Mouse (Mus musculus): Measurements from ENCODE around the gene B4galt7.
A peak's percentile ranks its signal among the peaks of the same experiment; 100 is the strongest.
"Not testable (repeated sequence)": the region's sequence is repeated elsewhere in the genome, so short reads cannot be mapped to it uniquely, and the experiment has no call there.

Gene B4galt7

DNA sequence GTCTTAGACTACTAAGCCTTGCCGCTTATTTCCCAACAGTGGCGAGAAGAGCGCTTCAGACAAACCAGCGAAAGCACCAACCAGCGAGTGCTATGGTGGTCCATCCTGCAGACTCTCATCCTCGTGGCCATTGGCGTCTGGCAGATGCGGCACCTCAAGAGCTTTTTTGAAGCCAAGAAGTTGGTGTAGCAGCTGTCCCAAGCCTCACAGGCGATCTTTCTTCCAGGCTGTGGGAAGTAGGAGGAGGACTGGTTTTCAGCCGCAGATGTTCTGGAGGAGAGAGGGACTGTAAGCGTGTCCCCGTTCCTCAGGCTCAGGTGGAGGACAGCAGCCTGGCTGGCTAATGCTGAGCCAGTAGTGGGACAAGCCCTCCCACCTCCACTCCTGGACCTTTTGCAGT is 2.9 kb upstream of the B4galt7 start:
- DNase-seq (ENCODE audit: low spot score), result no peak

DNA sequence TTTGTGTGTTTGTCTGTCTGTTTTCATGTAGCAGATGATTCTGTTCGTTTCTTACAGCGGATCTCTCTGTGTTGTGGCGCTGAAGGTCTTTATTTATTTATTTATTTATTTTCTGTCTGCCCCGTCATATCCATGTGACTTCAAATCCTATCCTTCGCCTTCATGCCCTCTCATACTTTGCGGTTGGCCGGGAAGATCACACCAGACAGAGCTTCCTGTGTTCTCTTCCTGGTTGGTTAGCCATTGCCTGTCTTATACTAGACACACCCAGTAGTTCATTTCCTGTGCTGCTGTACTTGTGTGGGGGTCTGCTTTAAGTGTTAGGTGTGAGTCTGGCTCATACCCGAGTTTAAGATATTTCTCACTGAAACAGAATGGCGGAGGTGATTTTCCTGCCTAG is 961 bp downstream of the B4galt7 start:
- DNase-seq (ENCODE audit: low spot score), result no peak

DNA sequence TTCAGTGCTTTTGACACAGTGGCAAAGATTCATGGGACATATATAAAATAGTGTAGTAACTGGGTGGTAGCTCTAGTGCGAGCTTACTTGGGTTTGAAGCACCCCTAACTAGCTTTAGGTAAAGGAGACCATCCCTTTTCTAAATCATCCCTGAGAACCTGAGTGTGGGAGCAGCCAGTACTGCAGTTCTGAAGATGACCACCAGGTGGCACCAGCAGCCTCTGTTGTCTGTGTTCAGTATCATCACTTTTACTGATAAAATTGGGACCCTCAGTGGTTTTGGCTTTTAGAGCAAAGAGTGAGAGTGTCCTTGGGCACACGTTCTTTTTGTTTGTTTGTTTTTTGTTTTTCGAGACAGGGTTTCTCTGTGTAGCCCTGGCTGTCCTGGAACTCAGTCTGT is 1.9 kb downstream of the B4galt7 start:
- peak; percentile 65 for DNase-seq (ENCODE audit: low spot score)

DNA sequence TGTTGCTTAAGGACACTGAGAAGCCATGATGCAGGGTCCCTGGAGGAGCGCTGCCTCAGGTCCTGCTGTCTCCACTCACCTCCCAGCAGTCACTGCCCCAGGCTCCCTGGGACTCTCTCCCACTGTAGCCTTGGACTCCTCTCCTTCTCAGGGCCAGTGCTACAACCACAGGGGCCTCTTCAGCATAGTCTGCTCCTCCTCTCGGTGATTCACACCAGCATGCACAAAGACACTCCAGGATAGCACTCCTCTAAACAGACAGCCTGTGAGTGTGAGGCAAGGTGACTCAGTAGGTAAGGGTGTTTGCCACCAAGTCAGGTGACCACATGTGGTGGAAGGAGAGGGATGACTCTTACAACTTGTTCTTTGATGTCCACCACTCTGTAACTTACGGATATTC is 4.9 kb downstream of the B4galt7 start:
- DNase-seq (ENCODE audit: low spot score), result no peak

DNA sequence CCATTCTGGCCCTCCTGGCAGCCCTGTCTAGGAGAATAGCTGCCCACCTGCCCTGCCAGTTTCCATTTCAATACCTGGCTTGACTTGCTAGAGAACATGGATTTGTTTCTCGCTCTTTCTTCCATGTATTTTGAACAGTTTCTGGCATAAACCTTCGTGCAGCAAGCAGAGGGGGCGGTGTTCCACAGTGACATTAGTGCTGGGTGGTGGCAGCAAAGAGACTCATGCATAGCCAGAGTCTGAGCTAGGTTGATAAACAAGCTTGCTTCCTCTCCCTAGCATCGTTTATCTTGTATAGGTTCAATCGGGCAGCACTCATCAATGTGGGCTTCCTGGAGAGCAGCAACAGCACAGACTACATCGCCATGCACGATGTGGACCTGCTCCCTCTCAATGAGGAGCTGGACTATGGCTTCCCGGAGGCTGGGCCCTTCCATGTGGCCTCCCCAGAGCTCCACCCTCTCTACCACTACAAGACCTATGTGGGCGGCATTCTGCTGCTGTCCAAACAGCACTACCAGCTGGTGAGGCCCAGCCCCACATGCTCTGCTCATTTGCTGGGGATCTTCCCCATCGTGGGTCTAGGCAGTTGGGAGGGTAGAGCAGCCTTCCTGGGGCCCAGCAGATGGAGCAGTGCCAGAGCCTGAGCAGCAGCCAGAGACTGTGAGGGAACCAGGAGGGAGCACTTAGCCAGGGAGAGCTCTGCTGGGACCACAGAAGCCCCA is 7.4 kb downstream of the B4galt7 start:
- no peak for DNase-seq (ENCODE audit: low spot score)

DNA sequence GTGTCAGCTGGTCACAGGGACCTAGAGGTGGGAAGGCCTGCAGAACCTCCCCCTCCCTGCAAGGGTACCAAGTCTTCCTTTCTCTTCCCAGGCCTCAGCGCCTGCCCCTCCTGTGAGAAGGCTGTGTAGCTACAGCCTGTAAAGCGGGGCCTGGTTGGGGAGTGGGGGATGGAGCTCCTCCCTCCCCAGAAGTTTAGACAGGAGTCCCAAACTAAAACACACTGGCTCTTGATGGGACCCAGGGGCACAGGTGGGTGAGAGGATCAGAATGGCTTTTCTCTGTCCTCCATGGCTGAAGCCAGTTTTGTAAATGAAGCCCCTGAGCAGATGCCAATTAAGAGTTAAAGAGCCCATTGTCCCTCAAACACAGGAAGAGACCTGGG is 7.9 kb downstream of the B4galt7 start:
- no peak for DNase-seq (ENCODE audit: low spot score)

DNA sequence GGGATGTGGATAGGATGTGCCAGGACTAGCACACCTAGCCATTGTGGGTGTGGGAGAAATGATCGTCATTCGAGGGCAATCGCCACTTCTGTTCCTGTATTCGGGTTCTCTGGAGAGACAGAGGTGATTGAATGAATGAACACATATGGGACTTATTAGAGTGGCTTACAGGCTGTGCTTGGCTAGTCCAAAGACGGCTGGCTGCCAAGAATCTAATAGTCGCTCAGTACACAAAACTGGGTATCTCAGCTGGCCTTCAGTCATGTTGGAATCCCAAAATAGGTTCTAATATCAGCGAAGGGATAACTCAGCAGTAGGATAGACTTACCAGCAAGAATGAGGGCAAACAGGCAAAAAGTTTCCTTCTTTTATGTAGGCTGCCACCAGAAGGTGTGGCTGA is 12.3 kb downstream of the B4galt7 start:
- DNase-seq (ENCODE audit: low spot score), result no peak

DNA sequence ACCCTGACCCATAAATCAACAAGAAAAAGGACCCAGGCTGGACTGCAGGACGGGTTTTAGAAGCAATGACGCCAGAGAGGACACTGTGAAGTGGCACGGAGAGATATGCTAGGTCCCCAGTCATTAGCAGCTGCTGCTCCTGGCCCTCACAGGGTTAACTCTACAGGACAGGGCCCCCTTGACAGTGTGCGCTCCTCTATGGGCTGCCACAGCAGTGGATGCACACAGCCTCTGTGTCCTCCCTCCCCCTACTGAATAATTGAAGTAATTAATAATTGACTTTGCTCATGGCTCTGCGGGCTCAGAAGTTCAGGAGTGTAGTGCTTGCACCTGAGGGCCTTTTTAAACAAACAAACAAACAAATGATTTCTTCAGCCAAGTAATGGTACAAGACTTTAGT is 13.8 kb downstream of the B4galt7 start:
- no peak for DNase-seq (ENCODE audit: low spot score)

DNA sequence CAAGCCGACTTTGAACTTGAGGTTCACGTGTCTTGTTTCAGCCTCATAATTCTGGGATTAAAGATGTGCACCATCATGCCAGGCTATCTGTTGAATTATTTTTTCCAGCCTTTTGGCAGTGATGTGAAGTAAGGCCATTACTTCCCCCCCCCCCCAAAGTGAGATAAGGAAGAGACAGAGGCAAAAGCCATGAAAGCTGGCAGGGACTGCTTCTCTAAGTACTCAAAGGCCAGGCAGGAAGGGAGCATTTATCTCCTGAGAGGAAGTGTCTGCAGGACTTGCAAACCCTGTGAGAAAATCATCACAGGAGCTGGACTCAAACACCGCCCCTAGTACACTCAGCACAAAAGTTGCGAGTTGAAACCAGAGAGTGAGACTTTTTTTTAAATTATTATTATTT is 19.6 kb downstream of the B4galt7 start:
- no peak for DNase-seq (ENCODE audit: low spot score)

DNA sequence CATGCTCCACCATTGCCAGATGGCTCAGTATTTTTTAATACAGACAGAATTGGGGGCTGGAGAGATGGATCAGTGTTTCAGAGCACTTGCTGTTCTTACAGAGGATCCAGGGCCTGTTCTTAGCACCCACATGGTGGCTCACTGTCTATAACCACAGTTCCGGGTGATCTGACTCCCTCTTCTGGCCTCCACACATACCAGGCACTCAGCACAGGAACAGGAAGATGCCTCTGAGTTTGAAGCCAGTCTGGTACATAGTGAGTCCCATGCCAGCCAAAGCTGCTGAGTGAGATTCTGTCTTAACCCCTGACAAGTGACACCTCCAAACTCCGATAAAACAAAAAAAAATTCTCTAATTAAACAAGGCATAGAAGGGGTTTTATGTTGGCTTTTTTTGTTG is 20.6 kb downstream of the B4galt7 start:
- no peak for DNase-seq (ENCODE audit: low spot score)

DNA sequence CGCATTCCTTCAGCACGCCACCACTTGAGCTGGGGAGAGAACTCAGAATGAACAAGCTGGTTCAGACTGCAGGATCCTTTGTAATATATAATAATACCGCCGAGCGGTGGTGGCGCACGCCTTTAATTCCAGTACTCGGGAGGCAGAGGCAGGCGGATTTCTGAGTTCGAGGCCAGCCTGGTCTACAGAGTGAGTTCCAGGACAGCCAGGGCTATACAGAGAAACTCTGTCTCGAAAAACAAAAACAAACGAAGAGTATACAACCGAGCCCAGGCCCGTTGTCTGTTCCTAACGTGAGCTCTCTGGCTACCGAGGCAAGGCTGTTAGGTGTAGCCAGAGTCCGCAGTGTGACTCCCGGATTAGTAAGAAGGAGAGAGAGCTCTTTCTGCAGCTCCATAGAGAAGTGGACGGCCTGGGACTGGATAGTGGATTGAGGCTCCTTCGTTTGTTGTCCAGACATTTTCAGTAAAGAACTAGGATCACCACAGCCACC is 22.5 kb downstream of the B4galt7 start:
- DNase-seq (ENCODE audit: low spot score), result not testable (repeated sequence)

DNA sequence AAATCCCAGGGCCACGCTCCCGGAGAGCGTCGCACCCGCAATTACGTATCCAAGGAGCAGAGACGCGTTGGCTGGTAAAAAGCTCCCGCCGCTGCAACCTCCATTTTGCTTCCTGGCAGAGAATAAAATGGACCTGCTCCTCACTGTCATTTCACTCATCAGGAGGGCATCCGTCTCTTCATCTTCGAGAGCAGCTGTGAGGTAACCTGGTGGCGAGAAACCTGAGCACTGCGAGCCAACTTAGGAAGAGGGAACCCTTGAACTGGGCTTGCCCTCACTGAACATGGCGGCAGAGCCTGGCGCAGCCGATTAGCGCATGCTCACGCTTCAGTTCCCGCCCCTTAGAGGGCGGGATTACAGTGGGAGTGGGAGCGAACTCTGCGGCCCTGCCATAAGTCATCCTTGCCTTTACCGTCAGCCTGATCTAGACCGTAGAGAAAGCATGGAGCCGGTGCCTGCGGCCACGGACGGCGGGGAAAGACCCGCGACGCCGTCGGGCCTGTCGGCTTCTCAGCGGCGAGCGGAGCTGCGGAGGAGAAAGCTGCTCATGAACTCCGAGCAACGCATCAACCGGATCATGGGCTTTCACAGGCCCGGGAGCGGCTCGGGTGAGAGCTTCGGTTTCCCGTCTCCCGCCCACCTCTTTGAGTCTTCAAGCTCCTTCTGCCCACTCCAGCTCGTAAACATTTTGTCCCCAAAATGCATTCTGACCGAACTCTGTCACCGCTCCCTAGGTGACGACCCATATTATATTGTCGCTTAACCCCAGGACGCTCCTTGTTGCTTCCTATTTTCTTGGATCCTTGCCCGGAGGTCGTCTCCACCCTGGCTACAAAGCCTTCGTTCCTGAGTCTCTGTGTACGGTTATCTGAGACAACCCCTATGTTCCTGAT is 23.2 kb downstream of the B4galt7 start, which contains the start of gene Caml:
Caml (plus strand) TSS at position 357 of the 893 bp plus-strand sequence.
- DNase-seq (ENCODE audit: low spot score), result peak; percentile 84

DNA sequence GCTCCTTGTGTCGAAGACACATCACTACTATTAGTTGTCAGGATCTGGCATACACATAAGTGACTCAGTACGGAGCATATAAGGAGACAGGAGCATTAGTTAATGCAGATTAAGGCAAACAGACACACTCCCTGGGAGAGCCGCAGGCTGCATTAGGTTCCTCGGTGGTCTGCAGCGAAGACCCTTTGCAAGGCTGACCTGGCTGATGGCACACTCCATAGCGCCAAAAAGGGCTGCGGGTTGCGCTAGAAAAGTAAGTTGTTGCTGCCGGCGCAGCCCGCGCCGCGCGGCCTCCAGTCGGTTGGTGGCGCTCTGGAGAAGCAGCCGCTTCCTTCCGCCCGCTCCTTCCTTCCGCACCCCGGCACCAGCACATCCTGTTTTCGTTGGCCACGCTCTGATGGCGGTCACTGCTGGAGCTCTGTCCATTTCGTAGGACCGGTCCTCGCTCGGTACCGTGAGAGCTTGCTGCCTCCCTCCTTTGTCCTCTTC is 35.0 kb downstream of the B4galt7 start, which contains the start of gene Ddx46:
Ddx46 (plus strand) TSS at position 389 of the 489 bp plus-strand sequence.
- peak; percentile 71 for DNase-seq (ENCODE audit: low spot score)

DNA sequence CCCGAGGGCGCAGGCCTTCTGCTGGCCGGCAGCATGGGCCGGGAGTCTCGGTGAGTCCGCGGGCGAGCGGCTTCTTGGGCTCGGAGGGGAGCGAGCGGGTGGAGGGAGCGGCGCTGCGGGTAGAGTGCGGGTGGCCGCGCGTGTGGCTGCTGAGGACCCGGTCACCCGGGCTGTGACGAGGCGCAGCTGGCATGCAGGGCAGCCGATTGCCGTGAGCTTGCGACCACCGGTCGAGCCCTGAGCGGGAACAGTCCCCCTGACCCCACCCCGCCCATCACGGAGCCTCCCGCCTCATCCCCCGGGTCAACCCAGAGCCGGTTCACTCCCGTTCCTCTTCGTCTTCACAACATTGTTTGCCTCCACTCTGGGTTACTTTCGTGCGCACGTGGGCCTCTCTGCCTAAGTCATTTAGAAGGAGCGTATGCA is 35.5 kb downstream of the B4galt7 start:
- no peak for DNase-seq (ENCODE audit: low spot score)

DNA sequence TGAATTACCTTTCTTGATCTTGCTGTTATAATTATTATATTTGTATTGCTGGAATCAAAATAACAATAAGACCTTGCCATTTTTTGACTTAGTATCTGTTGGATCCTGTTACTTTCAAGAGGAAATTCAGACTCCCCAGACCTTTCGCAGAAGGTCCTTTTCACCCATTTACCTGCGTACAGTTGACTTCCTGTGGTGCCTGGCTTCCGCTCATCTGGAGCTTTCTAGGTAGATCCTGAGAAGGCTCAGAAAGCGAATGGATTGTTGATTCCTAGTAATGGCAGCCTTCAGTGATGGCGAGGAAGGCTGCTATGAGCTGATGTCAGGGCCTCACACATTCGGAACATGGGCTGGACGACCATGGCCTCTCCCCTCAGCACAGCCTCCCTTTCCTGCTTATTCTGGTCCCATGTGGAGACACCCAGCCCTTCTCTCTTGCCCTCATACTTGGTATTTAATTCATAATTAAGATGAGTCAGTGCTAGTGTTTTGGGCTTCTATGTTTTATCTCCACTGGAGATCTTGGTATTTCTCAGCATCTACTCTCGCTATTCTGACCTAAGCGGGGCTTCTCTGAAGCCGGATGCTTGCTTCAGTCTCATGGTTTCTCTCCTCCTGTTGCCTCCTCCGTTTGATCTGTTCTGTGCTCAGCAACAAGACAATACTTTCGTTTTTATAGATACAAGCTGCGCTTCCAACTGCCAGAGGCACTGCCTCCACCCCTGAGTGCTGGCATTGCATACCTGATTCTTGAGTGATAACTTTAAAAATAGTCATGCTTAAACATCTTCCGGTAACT is 36.7 kb downstream of the B4galt7 start:
- no peak for DNase-seq (ENCODE audit: low spot score)

DNA sequence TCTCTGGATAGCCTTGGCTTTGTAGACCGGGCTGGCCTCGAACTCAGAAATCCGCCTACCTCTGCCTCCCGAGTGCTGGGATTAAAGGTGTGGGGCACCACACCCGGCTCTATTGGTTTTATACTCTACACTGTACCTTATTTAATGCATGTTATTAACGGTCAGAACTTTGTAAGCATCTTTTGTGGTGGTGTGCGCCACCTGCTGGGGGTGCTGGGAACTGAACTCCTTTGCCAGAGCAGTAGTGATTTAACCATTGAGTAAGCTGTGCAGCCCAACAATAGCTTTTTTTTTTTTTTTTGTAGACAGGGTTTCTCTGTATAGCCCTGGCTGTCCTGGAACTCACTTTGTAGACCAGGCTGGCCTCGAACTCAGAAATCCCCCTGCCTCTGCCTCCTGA is 40.8 kb downstream of the B4galt7 start:
- peak; percentile 59 for DNase-seq (ENCODE audit: low spot score)

DNA sequence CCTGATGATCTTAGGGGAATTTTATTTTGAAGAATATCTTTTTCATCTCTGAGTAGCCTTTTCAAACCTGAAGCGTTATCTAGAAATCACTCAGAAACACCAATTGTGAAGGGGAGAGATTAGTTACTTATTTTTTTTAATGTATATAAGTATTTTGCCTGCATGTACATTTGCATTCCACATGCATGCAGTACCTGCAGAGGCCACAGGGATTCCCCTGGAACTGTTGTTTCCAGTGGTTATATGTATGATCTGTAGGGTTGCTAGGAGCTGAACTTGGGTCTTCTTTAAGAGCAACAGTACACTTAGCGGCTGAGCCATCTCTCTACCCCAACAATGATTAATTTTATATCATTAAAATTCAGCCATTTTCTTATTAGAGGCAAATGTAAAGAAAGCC is 44.8 kb downstream of the B4galt7 start:
- DNase-seq (ENCODE audit: low spot score), result no peak

DNA sequence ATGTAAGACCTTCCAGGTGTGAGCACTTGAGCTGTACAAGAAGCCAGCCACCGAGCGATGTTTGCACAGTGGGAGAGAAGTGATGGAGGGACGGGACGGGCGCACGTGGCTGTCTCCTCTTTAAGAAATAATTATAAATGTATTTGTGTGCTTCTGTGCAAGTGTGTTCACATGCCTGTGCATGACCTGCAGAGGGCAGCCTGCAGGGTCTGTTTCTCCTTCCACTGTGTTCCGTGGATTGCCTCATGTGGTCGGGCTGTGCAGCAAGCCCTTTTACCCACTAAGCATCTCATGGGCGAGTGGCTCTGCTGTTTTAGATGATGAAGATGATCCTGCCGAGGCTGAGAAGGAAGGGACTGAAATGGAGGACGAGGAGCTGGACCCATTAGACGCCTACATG is 50.4 kb downstream of the B4galt7 start:
- no peak for DNase-seq (ENCODE audit: low spot score)

DNA sequence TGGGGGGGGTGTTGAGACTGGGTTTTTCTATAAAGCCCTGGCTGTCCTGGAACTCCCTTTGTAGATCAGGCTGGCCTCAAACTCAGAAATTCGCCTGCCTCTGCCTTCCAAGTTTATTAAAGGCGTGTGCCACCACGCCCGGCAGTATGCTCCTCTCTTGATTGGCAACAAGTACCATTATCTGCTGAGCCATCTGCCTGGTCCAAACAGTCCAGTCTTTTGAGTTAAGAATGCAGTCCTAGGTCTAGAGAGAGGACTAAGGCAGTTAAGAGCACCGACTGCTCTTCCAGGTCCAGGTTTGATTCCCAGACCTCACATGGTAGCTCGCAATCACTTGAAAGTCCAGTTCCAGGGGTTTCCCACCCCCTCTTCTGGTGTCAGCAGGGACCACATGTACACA is 51.3 kb downstream of the B4galt7 start:
- DNase-seq (ENCODE audit: low spot score), result no peak

All from left cerebral cortex, adult 11 months (tissue).